Mouse (Mus musculus): ENCODE measurements around the gene Ints3.

Ints3 gene

GRCm38 (mm10) chr3:90443977-90444376 is 10.6 kb upstream of the Ints3 start:
- DNase-seq: no peak

DNA sequence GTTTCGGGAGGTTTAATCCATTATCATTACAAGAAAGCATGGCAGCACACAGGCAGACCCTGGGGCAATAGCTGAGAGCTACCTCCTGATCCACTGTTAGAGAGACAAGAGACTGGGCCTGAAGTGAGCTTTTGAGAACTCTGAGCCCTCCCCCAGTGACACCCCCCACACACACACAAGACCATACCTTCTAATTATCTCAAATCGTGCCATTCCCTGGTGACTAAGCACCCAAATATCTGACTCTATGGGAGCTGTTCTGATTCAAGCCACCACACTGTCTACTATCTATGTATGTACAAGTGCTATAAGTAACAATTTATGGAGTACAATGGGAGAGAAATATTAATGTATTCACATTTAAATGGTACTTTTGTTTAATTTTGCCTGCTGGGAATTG is 7.3 kb upstream of the Ints3 start:
- no peak for DNase-seq

DNA sequence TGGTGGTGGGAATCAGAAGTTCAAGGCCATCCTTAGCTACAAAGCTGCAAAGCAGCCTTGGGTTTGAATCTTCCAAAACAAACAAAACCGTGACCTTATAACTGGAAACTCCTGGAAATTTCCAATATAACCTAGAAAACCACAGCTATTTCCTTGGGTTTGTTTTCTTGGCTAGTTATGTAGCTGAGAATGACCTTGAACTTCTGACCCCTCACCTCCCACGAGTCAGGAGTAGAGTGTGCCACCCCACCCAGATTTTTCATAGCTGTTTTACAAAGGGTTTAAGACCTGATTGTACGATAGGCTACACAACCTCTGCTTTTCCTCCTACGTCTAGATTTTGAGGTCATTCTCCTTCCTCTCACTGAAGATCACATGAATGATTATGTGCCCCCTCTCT is 3.7 kb upstream of the Ints3 start:
- no peak for DNase-seq

- DNase-seq: peak in 1 of 2 experiments; percentile 20
Measured at GRCm38 (mm10) chr3:90434073-90434730, 780 bp upstream of the Ints3 start.

GRCm38 (mm10) chr3:90432811-90433219 is 607 bp downstream of the Ints3 start:
- peak in 1 of 2 experiments; percentile 77 for DNase-seq

DNA sequence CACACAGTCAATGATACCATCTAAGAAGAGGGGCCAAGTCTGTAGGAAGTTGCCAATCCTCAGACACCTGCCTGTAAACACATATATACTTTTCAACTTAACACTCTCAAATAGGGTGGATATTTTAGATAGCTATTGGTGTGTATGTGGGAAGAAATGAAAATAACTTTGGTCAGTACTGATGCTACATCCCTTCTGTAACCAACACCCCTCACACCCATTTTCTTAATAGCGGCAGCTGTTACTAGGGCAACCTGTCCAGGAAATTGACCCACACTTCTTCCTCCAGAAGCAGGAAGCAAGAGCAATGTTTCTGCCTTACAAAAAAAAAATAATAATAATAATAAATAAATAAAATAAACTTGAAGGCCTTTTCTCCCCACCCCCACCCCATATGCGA is 1.1 kb downstream of the Ints3 start:
- DNase-seq: no peak

- DNase-seq: peak in 1 of 2 experiments; percentile 44
Measured at GRCm38 (mm10) chr3:90429576-90429975, 3.8 kb downstream of the Ints3 start.

GRCm38 (mm10) chr3:90428186-90428585 is 5.2 kb downstream of the Ints3 start:
- peak in 1 of 2 experiments; percentile 17 for DNase-seq

DNA sequence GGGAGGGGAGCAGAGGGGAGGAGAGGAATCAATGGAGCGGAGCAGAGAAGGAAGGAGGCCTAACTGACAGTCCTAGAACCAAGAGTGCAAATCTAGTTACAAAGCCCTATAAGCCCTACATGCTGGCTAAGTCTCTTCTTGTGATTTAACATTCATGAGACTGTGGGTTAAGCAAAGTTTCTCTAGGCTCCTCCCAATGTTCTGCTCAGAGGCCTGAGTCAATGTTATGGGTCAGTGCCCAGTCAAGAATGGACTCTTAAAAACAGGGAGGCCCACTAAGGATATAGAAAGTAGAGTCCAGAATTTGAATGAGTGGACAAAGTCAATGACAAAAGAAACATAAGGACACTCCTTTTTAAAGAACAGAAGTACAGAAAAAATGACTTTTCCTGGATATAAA is 5.8 kb downstream of the Ints3 start:
- DNase-seq: no peak

GRCm38 (mm10) chr3:90425499-90425898 is 7.9 kb downstream of the Ints3 start:
- DNase-seq: no peak

- DNase-seq: no peak
Measured at GRCm38 (mm10) chr3:90423549-90423948, 9.9 kb downstream of the Ints3 start.

- DNase-seq: no peak
Measured at GRCm38 (mm10) chr3:90420696-90421095, 12.7 kb downstream of the Ints3 start.

- no peak for DNase-seq
Measured at GRCm38 (mm10) chr3:90413011-90413396, 20.4 kb downstream of the Ints3 start.

DNA sequence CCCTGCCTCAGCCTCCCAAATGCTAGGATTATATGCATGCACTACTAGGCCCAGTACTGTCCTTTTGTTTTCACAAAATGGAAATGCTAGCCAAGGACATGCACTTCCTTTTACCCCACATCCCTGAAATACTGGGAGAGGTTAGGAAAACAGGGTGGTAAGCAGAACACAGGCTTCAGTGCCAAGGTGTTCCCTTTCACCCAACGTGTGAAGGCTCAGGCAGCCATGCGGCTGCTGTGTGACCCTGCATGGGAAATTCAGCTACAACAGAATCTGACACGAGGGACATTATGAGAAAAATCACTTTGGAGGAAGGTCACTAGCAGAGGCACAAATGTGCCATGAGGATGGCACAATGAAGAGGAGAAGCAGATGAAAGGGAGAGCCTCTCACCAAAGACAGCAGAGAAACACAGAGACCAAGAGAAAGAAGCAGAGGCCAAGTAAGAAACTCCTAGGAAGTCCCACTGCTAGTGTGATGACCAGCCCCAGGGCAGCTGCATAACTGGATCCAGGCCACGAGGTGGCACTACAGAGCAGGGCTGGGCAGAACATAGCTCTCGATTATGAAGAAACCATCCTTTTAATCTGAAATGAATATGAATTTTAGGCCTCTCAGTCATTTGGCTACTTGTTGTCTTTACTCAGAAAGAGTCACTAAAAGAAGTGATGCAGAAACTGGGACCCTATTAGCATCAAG is 21.0 kb downstream of the Ints3 start:
- DNase-seq: peak; percentile 85 to 88

DNA sequence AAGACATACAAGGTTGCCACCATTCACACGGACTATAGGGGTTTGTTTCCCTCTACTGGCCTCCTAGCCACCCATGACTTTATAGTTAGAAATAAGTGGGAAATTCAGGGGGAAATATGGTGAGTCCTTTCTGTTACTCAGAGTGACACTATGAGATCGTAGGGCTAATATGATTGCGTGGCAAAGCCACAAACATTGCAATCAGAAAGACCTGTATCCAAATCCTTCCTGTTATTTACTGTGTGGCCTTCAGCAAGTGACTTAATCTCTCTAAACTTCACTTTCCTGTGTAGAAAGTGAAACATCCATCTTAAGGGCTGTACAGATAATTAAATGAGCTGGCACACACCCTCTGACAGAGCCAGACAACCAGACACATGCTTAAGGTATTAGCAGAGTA is 24.7 kb downstream of the Ints3 start:
- no peak for DNase-seq

DNA sequence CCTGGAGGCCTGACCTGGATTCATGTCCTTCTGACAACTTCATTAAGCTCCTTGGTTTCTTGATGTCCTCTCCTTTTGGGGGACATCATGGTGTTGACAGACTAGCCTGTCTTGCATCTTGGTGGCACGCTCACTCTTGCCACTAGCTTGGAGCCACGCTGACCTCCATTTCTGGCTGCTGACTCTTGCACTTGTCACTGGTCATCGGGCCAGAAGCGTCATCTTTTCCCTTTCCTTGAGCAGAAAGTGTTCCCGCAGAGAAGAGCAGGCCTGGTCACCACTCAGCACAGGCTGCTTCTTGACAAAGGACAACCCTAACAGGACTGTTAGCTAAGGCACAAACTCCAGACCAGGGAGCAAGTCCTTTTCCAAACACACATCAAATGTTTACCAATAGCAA is 27.0 kb downstream of the Ints3 start:
- no peak for DNase-seq

DNA sequence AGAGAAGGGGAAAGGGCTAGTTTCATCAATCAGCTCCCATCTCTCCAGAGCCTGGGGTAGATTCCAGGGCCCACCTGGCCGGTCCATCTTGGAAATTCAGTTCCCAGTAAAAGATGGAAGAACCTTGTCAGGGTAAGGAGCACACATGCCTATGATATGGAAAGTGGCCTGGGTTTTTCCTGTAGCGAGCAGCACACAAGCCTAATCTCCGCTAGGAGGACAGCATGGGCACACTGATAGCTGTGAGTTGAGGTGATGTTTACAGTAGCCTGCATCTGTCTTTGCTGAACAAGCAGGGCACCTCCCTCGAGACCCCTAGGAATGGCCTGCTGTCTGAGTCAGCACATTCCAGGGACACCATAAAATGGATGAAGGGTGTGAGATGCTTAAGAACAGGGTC is 28.8 kb downstream of the Ints3 start:
- DNase-seq: no peak

DNA sequence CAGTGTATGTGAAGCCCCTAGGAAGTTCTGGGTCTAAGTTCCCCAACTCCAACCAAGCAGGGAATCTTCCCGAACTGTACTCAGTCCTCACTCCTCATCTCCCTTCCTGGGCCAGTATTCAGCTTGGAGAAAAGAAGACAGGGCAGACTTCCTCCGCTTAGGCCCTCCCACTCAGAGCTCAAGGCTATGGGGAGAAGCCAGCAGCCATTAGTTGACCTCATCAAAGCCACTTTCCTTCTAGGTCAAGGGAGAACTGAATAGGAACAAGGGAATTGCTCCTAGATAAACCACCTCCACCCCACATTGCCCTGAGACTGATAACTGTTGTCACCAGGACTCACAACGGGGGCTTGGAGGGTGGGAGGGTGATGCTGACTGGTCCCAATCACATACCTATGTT is 29.3 kb downstream of the Ints3 start:
- no peak for DNase-seq

DNA sequence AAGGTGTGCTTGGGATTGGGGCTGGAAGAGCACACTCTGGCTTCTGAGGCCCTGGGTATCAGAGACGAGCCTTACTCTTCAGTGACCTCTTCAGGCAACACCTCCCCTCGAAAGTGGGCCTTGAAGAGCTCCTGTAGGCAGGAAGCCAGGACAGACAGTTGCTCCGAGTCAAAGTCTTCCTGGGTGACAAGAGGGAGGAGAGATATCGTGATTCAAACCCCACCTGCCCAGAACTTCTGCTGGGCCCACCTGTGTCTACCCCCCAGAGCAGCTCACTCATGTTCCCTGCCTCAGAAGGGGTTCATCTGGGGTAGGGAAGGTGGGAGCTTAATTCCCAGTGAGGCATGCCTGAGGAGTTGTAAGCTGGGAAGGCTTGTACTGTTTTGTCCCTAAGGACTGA is 32.4 kb downstream of the Ints3 start:
- no peak for DNase-seq

GRCm38 (mm10) chr3:90395629-90396028 is 37.8 kb downstream of the Ints3 start:
- no peak for DNase-seq

DNA sequence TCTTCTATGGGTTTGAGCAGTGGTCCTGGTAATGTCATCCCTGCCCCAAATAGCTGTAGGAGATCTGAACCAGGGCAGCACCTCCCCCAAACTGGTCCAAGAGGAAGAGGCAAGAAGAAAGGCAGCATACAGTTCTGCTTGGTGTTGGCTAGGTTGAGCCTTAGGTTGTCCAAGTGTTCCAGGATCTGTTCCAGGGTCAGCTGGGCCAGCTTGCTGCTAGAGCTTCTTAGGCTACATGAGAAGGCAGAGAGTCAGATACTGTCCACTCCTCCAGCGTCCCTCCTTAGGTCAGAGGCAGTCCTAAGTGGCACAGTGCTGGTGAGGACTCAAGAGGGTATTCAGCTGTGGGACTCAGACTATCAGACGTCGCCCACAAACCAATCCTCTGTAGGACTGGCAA is 40.8 kb downstream of the Ints3 start:
- DNase-seq: no peak

DNA sequence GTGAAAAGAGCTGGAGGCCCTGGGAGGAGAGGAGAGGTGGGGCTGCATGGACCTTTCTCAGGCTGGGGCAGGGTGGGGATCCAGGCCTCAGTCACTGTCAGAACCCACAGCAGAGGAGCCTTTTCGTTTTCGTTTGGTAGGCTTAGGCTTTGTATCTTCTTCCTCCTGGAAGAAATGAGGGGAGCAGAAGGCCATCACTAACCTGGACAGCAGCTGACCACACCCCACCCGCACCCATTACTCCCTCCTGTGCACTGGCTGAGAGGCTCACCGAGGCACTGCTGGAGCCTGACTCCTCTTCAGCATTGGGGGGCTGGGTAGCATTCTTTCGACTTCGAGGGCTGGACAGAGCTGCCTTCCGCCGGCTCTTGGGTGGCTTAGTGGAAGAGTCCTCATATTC is 41.5 kb downstream of the Ints3 start:
- no peak for DNase-seq

GRCm38 (mm10) chr3:90391004-90391403 is 42.4 kb downstream of the Ints3 start:
- DNase-seq: no peak
